Mouse (Mus musculus): ENCODE measurements around the gene Spon1. TPM values are rescaled to one million over a fixed set of nuclear protein-coding genes. Genes with fewer than 3 reads are reported as not detected.

Spon1 gene
- total and polyA plus RNA-seq, 3 experiments: not detected

- Histone ChIP-seq H3K36me3 (ENCODE audit: control insufficient read depth in 1 of 2, insufficient read depth in 2 of 2, low read length in 2 of 2) (no peaks in the 10 kb centered on the region), H3K9ac (ENCODE audit: control insufficient read depth, low read depth, low read length, poor library complexity, severe bottlenecking) (no peak overlapping the region)
Observed at GRCm38 (mm10) chr7:113809781-113810180, 44.0 kb downstream of the Spon1 start.

DNA sequence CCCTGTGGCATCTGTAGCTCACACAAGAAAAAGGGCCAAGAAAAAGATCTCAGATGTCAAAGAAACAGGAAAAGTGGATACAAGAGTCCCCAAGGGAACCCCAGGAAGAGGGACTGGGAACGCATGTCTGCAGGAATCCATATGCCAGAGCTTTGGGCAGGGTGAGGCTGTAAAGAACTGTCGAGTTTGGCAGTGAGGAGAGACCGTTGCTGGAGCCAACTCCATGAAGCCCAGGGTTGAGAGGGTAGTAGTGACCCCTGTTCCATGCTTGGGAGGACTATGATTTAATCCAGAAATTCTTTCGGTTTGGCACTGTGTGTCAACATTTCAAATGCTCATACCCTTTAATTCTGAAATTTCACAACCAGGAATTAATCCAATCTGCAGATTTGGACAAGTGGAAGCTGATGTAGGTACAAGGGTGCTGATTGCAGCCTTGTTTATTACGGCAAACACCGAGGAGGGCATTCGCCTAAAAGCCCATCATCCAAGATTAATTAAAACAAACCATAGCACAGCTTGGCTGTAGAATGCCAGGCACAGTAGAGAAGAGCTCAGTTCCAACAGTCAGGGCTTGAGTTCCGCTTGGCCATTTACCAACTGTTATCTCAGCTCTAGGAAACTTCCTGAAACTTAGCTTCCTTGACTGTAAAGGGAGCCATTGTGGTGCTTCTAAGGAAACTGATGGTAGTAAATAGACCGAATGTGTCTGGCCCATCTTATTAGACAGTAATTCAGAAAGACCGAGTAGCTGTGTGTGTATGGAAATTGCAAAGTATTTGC, 45.8 kb downstream of the Spon1 start:
- Histone ChIP-seq H3K4me1 (ENCODE audit: control insufficient read depth in 1 of 2, insufficient read depth in 2 of 2, low read length in 2 of 2) (no peaks in the 10 kb centered on the region), H3K27ac (ENCODE audit: control insufficient read depth, low read depth, low read length) (no peak overlapping the region), H3K27me3 (ENCODE audit: control insufficient read depth in 1 of 2, insufficient read depth in 2 of 2, low read length in 2 of 2) (no peaks in the 10 kb centered on the region), H3K9ac (ENCODE audit: control insufficient read depth, low read depth, low read length, poor library complexity, severe bottlenecking) (no peak overlapping the region), H3K4me3 (ENCODE audit: control insufficient read depth in 1 of 2, insufficient read depth in 1 of 2, low read depth in 2 of 2, low read length in 2 of 2) (no peak overlapping the region), H3K9me3 (replicated peaks; ENCODE audit: insufficient read depth, low read length) (no peaks in the 10 kb centered on the region), H3K36me3 (ENCODE audit: control insufficient read depth in 1 of 2, insufficient read depth in 2 of 2, low read length in 2 of 2) (no peaks in the 10 kb centered on the region), H3K79me2 (ENCODE audit: control insufficient read depth, insufficient read depth, low read length, poor library complexity) (no peaks in the 10 kb centered on the region)
- DNase-seq (ENCODE audit: low read depth, low spot score): peak; percentile 18
- TF ChIP-seq GATA1 (IDR thresholded peaks at IDR 0.05; ENCODE audit: low read depth, low read length) (no peak), POLR2A (IDR thresholded peaks at IDR 0.05; ENCODE audit: control insufficient read depth in 1 of 2, insufficient read depth in 1 of 2, low read depth in 1 of 2, low read length in 2 of 2, poor library complexity in 1 of 2) (no peak), CHD1 (IDR thresholded peaks at IDR 0.05; ENCODE audit: low read depth, low read length) (no peak), BHLHE40 (IDR thresholded peaks at IDR 0.05; ENCODE audit: borderline replicate concordance, low read depth, low read length) (no peak), ZMIZ1 (IDR thresholded peaks at IDR 0.05; ENCODE audit: low read depth, low read length) (no peak), MEF2A (IDR thresholded peaks at IDR 0.05; ENCODE audit: extremely low read depth, insufficient replicate concordance, low read depth, low read length, poor library complexity, severe bottlenecking) (no peak), JUND (IDR thresholded peaks at IDR 0.05; ENCODE audit: low read depth, low read length) (no peak), MXI1 (IDR thresholded peaks at IDR 0.05; ENCODE audit: low read depth, low read length) (no peak), NELFE (IDR thresholded peaks at IDR 0.05; ENCODE audit: low read depth, low read length) (no peak), HCFC1 (IDR thresholded peaks at IDR 0.05; ENCODE audit: low read depth, low read length) (no peak), MAZ (IDR thresholded peaks at IDR 0.05; ENCODE audit: low read depth, low read length) (no peak)

More at GRCm38 (mm10) chr7:113809781-113810180, 44.0 kb downstream of the Spon1 start:
- no peaks in the 10 kb centered on the region for H3K9me3 ChIP-seq (replicated peaks; ENCODE audit: insufficient read depth, low read length)
- no peaks in the 10 kb centered on the region for H3K4me1 ChIP-seq (ENCODE audit: control insufficient read depth in 1 of 2, insufficient read depth in 2 of 2, low read length in 2 of 2)
- H3K27ac ChIP-seq (ENCODE audit: control insufficient read depth, low read depth, low read length): no peak overlapping the region
- TF ChIP-seq ZNF384 (IDR thresholded peaks at IDR 0.05; ENCODE audit: low read depth, low read length) (no peak), TBP (IDR thresholded peaks at IDR 0.05; ENCODE audit: low read depth, low read length) (no peak), GABPA (IDR thresholded peaks at IDR 0.05; ENCODE audit: low read depth, low read length) (no peak), CHD2 (IDR thresholded peaks at IDR 0.05; ENCODE audit: low read length) (no peak), ZMIZ1 (IDR thresholded peaks at IDR 0.05; ENCODE audit: low read depth, low read length) (no peak)
- H3K27me3 ChIP-seq (ENCODE audit: control insufficient read depth in 1 of 2, insufficient read depth in 2 of 2, low read length in 2 of 2): no peaks in the 10 kb centered on the region
- H3K4me3 ChIP-seq (ENCODE audit: control insufficient read depth in 1 of 2, insufficient read depth in 1 of 2, low read depth in 2 of 2, low read length in 2 of 2): no peak overlapping the region
- no peaks in the 10 kb centered on the region for H3K79me2 ChIP-seq (ENCODE audit: control insufficient read depth, insufficient read depth, low read length, poor library complexity)
- no peak for DNase-seq (ENCODE audit: low read depth, low spot score)

All from MEL (cell line).